Comparison of ENCODE assay signal across 19 mouse cellular contexts in the genomic region with DNA sequence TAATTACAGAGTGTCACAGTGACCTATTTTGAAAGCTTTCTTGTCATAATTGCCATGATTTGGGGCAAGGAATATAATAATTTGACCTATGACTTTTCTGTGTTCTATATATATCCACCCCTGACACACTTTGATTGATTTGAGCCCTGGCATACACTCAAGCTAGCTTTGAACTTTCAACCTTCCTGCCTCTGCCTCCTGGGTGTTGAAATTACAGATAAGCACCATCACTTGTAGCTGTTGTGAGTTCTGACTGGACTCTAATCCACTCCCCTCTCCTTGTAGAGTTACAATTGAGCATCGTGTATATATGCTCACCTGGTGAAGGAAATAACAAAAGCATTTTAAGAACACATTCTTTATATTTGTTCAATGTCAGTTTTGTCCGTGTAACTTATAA. TPM values are rescaled to one million over a fixed set of nuclear protein-coding genes. Genes with fewer than 3 reads are reported as not detected.
A peak's percentile ranks its signal among the peaks of the same experiment; 100 is the strongest.
DNase-seq lines count a peak whose midpoint lies in the region; ATAC-seq and TF ChIP-seq lines count a peak whose summit lies in the region.
"Had no signal": no experiment of that assay in that cellular context is flagged by ENCODE, and none has a peak within 500 bp of the region (broad histone marks: within the 10 kb centered on the region; RNA-seq: fewer than 3 reads in every experiment).

No protein-coding gene starts in this region.

- no peak for ATAC-seq in heart, embryonic 12.5 days (ENCODE audit: insufficient number of reproducible peaks, low FRiP score)
- ATAC-seq in liver, postnatal 0 days = no peak
- ATAC-seq: activated CD4-positive, CD25-positive, alpha-beta regulatory T cell, adult 4 months; CD4-positive, CD25-positive, alpha-beta regulatory T cell, adult 4 months; Patski had no signal

- no peak for TF ChIP-seq CTCF in liver, adult 2 months (IDR thresholded peaks at IDR 0.05; ENCODE audit: low read depth, low read length)
- no peak for TF ChIP-seq CTCF in liver, postnatal 0 days (IDR thresholded peaks at IDR 0.05; ENCODE audit: low read depth)

- peak; percentile 36 for DNase-seq in heart, adult 11 months
- DNase-seq in liver, adult 2 months (ENCODE audit: extremely low read depth, low read depth, low spot score) = peak; percentile 63
- DNase-seq in liver, postnatal 0 days = no peak
- DNase-seq: adrenal gland, adult 2 months; adrenal gland, adult 8-10 months; adrenal gland, postnatal 10 days; adrenal gland, postnatal 14 days; adrenal gland, postnatal 25 days; adrenal gland, postnatal 36 days; B cell, adult 2 months; cerebellum, adult 11 months; cerebellum, adult 11-12 months; cerebellum, adult 18-20 months had no signal

- H3K4me2 ChIP-seq in heart, embryonic 12.5 days = no peak overlapping the region
- H3K4me2 ChIP-seq in liver, postnatal 0 days (ENCODE audit: low read depth, low read length) = no peak overlapping the region

- no peaks in the 10 kb centered on the region for H3K27me3 ChIP-seq in heart, embryonic 12.5 days (replicated peaks)
- no peaks in the 10 kb centered on the region for H3K27me3 ChIP-seq in liver, adult 2 months (ENCODE audit: control insufficient read depth, insufficient read depth, low read length)
- H3K27me3 ChIP-seq in liver, postnatal 0 days (ENCODE audit: insufficient read depth, low read length) = no peaks in the 10 kb centered on the region
- H3K27me3 ChIP-seq: CH12.LX, Patski had no signal

- no peak overlapping the region for H3K9ac ChIP-seq in heart, embryonic 12.5 days
- no peak overlapping the region for H3K9ac ChIP-seq in liver, adult 2 months (ENCODE audit: low read depth, low read length)
- H3K9ac ChIP-seq in liver, postnatal 0 days (replicated peaks) = no peak overlapping the region

- H3K9me3 ChIP-seq in heart, embryonic 12.5 days (replicated peaks) = no peaks in the 10 kb centered on the region
- H3K9me3 ChIP-seq in liver, postnatal 0 days (ENCODE audit: low read length) = no peaks in the 10 kb centered on the region
- H3K9me3 ChIP-seq: G1E had no signal

- no peak overlapping the region for H3K27ac ChIP-seq in heart, embryonic 12.5 days (ENCODE audit: poor library complexity, severe bottlenecking)
- H3K27ac ChIP-seq in liver, adult 2 months (replicated peaks; ENCODE audit: insufficient read depth, low read depth, low read length) = no peak overlapping the region
- H3K27ac ChIP-seq in liver, postnatal 0 days (ENCODE audit: low read depth) = no peak overlapping the region

- peaks cover 91% of the 10 kb centered on the region for H3K36me3 ChIP-seq in heart, embryonic 12.5 days
- peaks cover 42% of the 10 kb centered on the region for H3K36me3 ChIP-seq in liver, adult 2 months (ENCODE audit: control insufficient read depth, insufficient read depth, low read length)
- peaks cover 90% of the 10 kb centered on the region for H3K36me3 ChIP-seq in liver, postnatal 0 days (replicated peaks; ENCODE audit: insufficient read depth, low read length)

- no peaks in the 10 kb centered on the region for H3K4me1 ChIP-seq in heart, embryonic 12.5 days (replicated peaks)
- no peaks in the 10 kb centered on the region for H3K4me1 ChIP-seq in liver, adult 2 months (ENCODE audit: control insufficient read depth, insufficient read depth, low read length)
- no peaks in the 10 kb centered on the region for H3K4me1 ChIP-seq in liver, postnatal 0 days (ENCODE audit: insufficient read depth)

- no peaks in the 10 kb centered on the region for H3K79me2 ChIP-seq in liver, adult 2 months (ENCODE audit: control insufficient read depth, insufficient read depth, low read length)

- TF ChIP-seq POLR2A in liver, adult 2 months (IDR thresholded peaks at IDR 0.05; ENCODE audit: extremely low read depth, insufficient read depth, low read length) = no peak

- H3K4me3 ChIP-seq in heart, embryonic 12.5 days = no peak overlapping the region
- H3K4me3 ChIP-seq in liver, adult 2 months (ENCODE audit: insufficient read depth, low read depth, low read length) = no peak overlapping the region
- no peak overlapping the region for H3K4me3 ChIP-seq in liver, postnatal 0 days (ENCODE audit: low read depth, low read length)

- TF ChIP-seq EP300 in liver, postnatal 0 days (IDR thresholded peaks at IDR 0.05; ENCODE audit: low read depth) = no peak

- 85% methylated on average over 2 of the region's 2 CpGs for WGBS in heart, embryonic 12.5 days
- WGBS in liver, adult 2 months = 66% methylated on average over 2 of the region's 2 CpGs
- WGBS in liver, postnatal 0 days (ENCODE audit: insufficient replicate concordance) = 77% methylated on average over 2 of the region's 2 CpGs

RNA-seq across cellular contexts. Expression of a gene that starts 14.5 kb away (rescaled TPM):
- polyA plus RNA-seq in heart, embryonic 12.5 days (2016; fragmentation: Nextera tagmentation; extraction: Ambion mirVana) = 80.2 and 80.3 TPM in 2 replicates
- total RNA-seq in liver, adult 2 months (2014; rRNA removed) = 17.9 and 26.0 TPM in 2 replicates
- polyA plus RNA-seq in liver, adult 2 months (2012; rRNA removed) = 16.1 and 17.8 TPM in 2 replicates
- polyA plus RNA-seq in liver, postnatal 0 days (2015; fragmentation: Nextera tagmentation; extraction: Ambion mirVana) = 23.5 and 27.0 TPM in 2 replicates
